Mouse (Mus musculus): Measurements from ENCODE around the gene Lrrc39. TPM values are rescaled to one million over a fixed set of nuclear protein-coding genes. Genes with fewer than 3 reads are reported as not detected.
"Not testable (repeated sequence)": the region's sequence is repeated elsewhere in the genome, so short reads cannot be mapped to it uniquely, and the experiment has no call there.

Lrrc39 gene
- polyA plus RNA-seq, 1 experiment = 1.5 TPM

DNA sequence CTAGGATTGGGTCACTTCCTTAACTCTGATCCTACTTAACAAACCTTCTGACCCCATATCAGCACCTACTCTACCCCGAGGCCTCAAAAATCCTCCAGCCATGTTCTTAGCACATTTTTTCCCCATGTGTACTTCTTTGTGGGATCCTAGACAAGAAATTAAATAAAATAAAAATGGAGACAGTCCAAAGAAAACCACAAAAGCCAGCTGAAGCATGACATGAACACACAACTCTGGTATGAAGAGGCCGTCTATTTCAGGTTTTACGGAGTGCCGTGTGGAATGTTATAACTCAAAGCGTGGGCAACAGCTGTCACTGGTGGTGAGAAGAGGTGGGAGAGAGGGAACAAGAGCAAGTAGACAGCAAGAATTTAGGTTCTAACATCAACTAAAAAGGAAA, 11.4 kb upstream of the Lrrc39 start:
- H3K4me1 ChIP-seq (ENCODE audit: control insufficient read depth, insufficient read depth, low read length) = no peaks in the 10 kb centered on the region
- no peak for TF ChIP-seq POLR2A (IDR thresholded peaks at IDR 0.05; ENCODE audit: borderline replicate concordance, extremely low read depth, low read depth, low read length)
- TF ChIP-seq CTCF (IDR thresholded peaks at IDR 0.05; ENCODE audit: insufficient read depth, low read length) = no peak
- WGBS = 85% methylated on average over 5 of the region's 5 CpGs
- DNase-seq = no peak
- no peak overlapping the region for H3K4me3 ChIP-seq (replicated peaks; ENCODE audit: extremely low read depth, low read depth, low read length)

DNA sequence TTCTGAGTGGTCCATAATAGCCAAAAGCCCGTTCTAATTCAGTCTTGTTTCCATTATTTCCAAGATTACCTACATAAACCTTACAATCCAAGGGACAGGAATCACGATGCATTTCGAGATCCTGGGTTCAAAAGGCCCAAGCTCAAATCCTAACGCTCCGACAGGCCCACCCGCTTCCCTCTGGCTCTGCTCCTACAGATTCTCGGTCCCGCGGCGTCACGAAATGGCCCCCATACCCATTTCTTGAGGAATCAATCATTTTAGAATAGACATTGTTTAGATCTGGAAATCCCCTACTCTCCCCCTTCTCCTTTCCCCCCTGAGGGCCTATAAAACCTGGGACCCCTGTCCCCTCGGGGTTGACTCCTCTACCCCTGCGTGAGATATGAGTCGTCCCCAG, 1.5 kb upstream of the Lrrc39 start:
- 95% methylated on average over 14 of the region's 14 CpGs for WGBS
- DNase-seq; H3K4me1 ChIP-seq (ENCODE audit: control insufficient read depth, insufficient read depth, low read length); H3K4me3 ChIP-seq (replicated peaks; ENCODE audit: extremely low read depth, low read depth, low read length): not testable (repeated sequence)

DNA sequence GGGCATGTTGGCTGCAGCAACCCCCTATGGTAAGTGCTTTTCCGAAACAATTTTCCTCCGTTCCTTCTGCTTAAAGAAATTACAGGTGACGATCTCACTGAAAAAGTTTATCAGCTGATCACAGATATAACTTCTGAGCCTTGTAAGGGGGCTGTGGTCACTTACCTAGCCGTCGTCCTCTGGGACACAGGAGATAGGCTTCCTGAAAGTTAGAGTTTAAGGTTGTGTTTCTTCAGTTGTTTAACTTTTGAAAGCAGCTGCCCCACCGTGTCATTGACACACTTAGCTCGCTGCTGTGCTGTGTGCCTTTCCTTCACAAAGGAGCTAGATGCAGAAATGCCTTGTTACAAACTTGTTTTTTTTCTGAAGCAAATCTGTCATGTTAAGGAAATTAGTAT, 321 bp downstream of the Lrrc39 start:
- Histone ChIP-seq H3K4me1 (ENCODE audit: control insufficient read depth, insufficient read depth, low read length) (no peaks in the 10 kb centered on the region; the same call in 1 of the 2 replicates), H3K4me3 (replicated peaks; ENCODE audit: extremely low read depth, low read depth, low read length) (no peak overlapping the region)
- no peak for TF ChIP-seq CTCF (IDR thresholded peaks at IDR 0.05; ENCODE audit: insufficient read depth, low read length)
- TF ChIP-seq POLR2A (IDR thresholded peaks at IDR 0.05; ENCODE audit: borderline replicate concordance, extremely low read depth, low read depth, low read length) = no peak
- DNase-seq = no peak
- WGBS = 41% methylated on average over 7 of the region's 7 CpGs

DNA sequence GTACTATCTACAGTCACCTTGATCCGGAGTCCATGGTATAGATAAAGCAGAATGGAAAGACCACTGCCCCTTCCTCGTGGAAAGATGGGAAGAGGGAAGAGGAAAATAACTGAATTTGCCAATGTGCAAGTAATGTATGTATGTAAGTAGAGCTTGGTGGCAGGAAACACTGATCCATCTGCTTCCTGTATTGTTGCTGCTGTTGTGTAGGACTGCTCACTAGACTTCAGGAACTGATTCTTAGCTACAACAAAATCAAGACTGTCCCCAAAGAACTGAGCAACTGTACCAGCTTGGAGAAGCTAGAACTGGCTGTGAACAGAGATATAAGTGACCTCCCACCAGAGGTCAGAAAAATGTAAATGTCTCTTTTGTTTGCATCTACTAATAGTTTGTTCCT, 7.9 kb downstream of the Lrrc39 start:
- no peak for DNase-seq
- 43% methylated on average over 2 of the region's 2 CpGs for WGBS
- Histone ChIP-seq H3K4me1 (ENCODE audit: control insufficient read depth, insufficient read depth, low read length) (no peaks in the 10 kb centered on the region), H3K4me3 (replicated peaks; ENCODE audit: extremely low read depth, low read depth, low read length) (no peak overlapping the region)
- TF ChIP-seq CTCF (IDR thresholded peaks at IDR 0.05; ENCODE audit: insufficient read depth, low read length) = no peak
- TF ChIP-seq POLR2A (IDR thresholded peaks at IDR 0.05; ENCODE audit: borderline replicate concordance, extremely low read depth, low read depth, low read length) = no peak

DNA sequence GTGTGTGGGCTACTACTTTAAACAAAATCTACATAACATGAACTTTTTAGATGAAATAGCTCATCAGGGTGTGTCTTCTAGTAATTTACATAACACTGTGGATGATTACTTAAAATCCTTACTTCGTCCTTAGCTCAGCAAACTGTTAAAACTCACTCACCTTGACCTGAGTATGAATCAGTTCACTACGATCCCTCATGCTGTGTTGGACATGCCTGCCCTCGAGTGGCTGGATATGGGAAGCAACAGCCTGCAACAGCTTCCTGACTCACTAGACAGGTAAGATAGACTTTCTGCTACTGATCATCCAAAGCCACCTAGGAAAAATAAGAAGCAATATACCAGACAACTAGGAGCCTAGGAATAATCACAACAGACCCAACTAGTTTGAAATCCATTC, 14.5 kb downstream of the Lrrc39 start:
- no peak for DNase-seq
- WGBS = 53% methylated on average over 3 of the region's 3 CpGs
- Histone ChIP-seq H3K4me3 (replicated peaks; ENCODE audit: extremely low read depth, low read depth, low read length) (no peak overlapping the region), H3K4me1 (ENCODE audit: control insufficient read depth, insufficient read depth, low read length) (no peaks in the 10 kb centered on the region)
- TF ChIP-seq CTCF (IDR thresholded peaks at IDR 0.05; ENCODE audit: insufficient read depth, low read length) (peak; percentile 45; the same call in 1 of the 2 replicates), POLR2A (IDR thresholded peaks at IDR 0.05; ENCODE audit: borderline replicate concordance, extremely low read depth, low read depth, low read length) (no peak)

DNA sequence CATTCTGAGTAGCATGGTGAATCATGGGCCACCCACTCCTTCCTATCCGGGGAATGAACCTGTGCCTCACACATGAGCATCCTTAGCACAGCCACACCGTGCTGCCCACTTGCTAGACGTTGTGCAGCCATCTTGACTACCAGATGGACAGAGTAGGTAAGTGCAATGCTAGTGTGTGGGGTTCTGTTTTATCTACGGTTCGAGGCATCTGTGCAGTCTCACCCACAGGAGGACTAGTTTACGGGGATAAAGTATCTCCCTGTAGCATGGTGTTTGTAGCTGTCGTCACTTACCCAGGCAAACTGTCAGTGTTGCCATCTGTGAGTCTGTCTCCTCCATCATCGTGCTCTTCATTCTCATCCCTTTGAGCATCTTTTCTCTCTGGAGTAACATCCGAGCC, 19.4 kb downstream of the Lrrc39 start:
- no peak overlapping the region for H3K4me3 ChIP-seq (replicated peaks; ENCODE audit: extremely low read depth, low read depth, low read length)
- no peaks in the 10 kb centered on the region for H3K4me1 ChIP-seq (ENCODE audit: control insufficient read depth, insufficient read depth, low read length)
- TF ChIP-seq CTCF (IDR thresholded peaks at IDR 0.05; ENCODE audit: insufficient read depth, low read length) (no peak), POLR2A (IDR thresholded peaks at IDR 0.05; ENCODE audit: borderline replicate concordance, extremely low read depth, low read depth, low read length) (no peak)
- 93% methylated on average over 9 of the region's 9 CpGs for WGBS
- no peak for DNase-seq

DNA sequence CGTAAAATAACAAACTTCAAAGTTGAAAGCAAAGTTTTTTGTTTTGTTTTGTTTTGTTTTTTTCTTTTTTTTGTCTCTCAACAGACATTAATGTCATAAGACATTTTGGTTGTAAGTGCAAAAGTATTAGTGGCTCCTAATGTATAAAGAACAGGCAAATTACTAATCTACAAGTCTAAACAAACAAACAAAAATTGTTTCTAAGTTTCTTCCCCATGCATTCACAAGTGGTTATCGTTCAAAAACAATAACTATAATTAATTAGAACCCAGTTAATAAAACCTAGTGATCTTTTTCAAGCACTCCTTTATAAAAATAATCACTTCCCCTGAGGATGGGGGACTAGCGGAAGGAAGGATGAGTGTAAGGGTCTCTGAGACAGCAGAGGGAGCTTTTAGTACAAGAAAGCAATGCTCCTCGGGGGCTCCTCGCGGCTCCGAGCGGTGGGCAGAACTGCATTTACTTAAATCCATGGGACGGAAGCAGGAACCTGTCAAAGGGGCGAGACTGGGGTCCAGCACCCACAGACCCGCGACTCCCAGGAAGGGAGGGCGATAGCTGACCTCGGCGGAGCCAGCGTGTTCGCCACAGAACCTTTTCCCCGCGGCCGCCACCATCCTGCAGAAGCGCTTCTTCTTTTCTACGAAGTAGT, 31.4 kb downstream of the Lrrc39 start:
- H3K4me1 ChIP-seq (ENCODE audit: control insufficient read depth, insufficient read depth, low read length) = no peaks in the 10 kb centered on the region
- H3K4me3 ChIP-seq (replicated peaks; ENCODE audit: extremely low read depth, low read depth, low read length) = peak overlapping the region; percentile 86
- no peak for TF ChIP-seq POLR2A (IDR thresholded peaks at IDR 0.05; ENCODE audit: borderline replicate concordance, extremely low read depth, low read depth, low read length)
- no peak for TF ChIP-seq CTCF (IDR thresholded peaks at IDR 0.05; ENCODE audit: insufficient read depth, low read length)
- WGBS = 1% methylated on average over 22 of the region's 22 CpGs
- DNase-seq = no peak

DNA sequence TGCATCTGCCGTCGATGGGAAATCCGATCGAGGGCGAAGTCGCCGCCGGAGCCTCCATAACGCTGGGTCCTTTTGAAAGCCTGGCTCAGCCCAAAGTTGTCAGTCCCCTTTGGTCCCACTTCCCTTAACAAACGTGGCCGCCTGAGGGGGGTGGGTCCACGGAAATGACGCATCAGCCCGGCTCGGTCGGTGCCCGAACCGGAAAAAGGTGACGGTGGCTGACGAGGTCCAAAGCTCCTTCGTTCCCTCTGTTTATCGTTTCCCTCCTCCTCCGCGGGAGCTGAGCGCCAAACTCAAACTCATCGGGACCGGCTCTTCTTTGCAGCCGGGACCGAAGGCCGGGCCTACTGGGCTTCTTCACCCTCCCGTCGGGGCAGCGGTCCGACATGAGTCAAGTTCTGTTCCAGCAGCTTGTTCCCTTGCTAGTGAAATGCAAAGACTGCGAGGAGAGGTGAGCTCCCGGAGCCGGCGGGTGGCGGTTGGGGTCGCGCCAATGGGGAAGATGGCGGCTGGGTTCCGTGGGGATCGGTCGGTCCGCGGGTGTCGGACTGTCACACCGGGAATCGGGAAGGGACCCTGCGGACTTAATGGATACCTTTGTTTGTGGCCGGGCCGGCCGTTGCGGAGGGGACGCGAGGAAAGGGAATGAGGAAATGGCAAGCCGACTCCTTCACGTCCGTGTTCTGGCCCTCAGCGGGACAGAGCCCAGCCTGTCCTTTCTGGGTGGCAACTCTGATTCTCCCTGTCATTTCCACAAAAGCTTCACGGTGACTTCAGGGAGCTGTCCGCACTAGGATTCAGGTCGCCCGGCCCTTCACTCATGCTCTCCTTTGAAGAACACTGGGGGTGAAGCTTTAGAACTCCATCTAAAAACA, 32.2 kb downstream of the Lrrc39 start, which contains the start of gene Sass6:
Gene Sass6, plus strand, starts transcription at position 255 of the 875 bp plus-strand sequence.
- WGBS = under 1% methylated on average over 65 of the region's 65 CpGs
- peak within 1 kb of the TSS; percentile 86 for H3K4me3 ChIP-seq (replicated peaks; ENCODE audit: extremely low read depth, low read depth, low read length)
- DNase-seq = peak; percentile 99
- TF ChIP-seq CTCF (IDR thresholded peaks at IDR 0.05; ENCODE audit: insufficient read depth, low read length) (no peak), POLR2A (IDR thresholded peaks at IDR 0.05; ENCODE audit: borderline replicate concordance, extremely low read depth, low read depth, low read length) (peak; percentile 51; the same call in 1 of the 2 replicates)
- H3K4me1 ChIP-seq (ENCODE audit: control insufficient read depth, insufficient read depth, low read length) = no peaks in the 10 kb centered on the region

DNA sequence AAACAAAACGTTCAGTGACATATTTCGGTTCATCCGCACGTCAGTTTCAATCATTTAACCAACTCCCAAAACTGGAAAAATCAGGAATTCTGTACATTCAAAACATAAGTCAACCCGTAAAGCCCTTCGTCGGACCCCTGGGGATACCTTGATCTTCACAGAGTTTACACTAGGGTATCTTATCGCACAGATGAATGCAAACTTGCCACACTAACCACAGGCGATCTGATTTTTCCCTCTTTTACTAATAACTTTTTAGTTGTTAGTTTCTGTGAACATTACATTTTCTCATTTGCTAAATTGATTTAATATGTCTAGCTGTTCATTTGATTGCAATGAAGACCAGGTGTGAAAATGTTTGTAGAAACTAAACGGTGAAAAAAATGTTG, 32.8 kb downstream of the Lrrc39 start:
- H3K4me1 ChIP-seq (ENCODE audit: control insufficient read depth, insufficient read depth, low read length) = no peaks in the 10 kb centered on the region
- TF ChIP-seq CTCF (IDR thresholded peaks at IDR 0.05; ENCODE audit: insufficient read depth, low read length) = no peak
- TF ChIP-seq POLR2A (IDR thresholded peaks at IDR 0.05; ENCODE audit: borderline replicate concordance, extremely low read depth, low read depth, low read length) = no peak
- no peak for DNase-seq
- peak overlapping the region; percentile 86 for H3K4me3 ChIP-seq (replicated peaks; ENCODE audit: extremely low read depth, low read depth, low read length)
- WGBS = 5% methylated on average over 10 of the region's 10 CpGs

DNA sequence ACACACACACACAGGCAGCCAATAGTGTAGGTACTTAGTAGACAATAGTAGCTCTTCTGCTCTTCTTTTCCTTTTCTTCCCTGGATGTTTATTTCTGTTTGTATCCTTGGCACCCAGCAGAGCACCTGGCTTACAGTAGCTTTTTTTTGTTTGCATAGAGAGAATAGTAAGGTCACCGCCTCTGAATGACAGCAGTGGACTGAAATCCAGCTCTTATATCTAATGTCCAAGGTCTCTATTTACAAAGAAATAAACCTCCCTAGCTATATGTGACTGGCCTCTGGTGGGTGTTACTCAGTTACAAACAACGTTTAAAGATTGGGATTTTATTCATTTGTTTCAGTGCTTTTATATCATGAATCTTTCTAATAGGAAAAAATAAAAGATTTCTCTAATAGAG, 36.9 kb downstream of the Lrrc39 start:
- DNase-seq = no peak
- no peaks in the 10 kb centered on the region for H3K4me1 ChIP-seq (ENCODE audit: control insufficient read depth, insufficient read depth, low read length)
- TF ChIP-seq CTCF (IDR thresholded peaks at IDR 0.05; ENCODE audit: insufficient read depth, low read length) (no peak), POLR2A (IDR thresholded peaks at IDR 0.05; ENCODE audit: borderline replicate concordance, extremely low read depth, low read depth, low read length) (no peak)
- H3K4me3 ChIP-seq (replicated peaks; ENCODE audit: extremely low read depth, low read depth, low read length) = no peak overlapping the region
- 65% methylated on average over 2 of the region's 2 CpGs for WGBS

Measured in lung, adult 2 months (tissue).